Mouse (Mus musculus): ENCODE data around the gene Gfy.
"Not testable (repeated sequence)": the region's sequence is repeated elsewhere in the genome, so short reads cannot be mapped to it uniquely, and the experiment has no call there.

Gene Gfy

DNA sequence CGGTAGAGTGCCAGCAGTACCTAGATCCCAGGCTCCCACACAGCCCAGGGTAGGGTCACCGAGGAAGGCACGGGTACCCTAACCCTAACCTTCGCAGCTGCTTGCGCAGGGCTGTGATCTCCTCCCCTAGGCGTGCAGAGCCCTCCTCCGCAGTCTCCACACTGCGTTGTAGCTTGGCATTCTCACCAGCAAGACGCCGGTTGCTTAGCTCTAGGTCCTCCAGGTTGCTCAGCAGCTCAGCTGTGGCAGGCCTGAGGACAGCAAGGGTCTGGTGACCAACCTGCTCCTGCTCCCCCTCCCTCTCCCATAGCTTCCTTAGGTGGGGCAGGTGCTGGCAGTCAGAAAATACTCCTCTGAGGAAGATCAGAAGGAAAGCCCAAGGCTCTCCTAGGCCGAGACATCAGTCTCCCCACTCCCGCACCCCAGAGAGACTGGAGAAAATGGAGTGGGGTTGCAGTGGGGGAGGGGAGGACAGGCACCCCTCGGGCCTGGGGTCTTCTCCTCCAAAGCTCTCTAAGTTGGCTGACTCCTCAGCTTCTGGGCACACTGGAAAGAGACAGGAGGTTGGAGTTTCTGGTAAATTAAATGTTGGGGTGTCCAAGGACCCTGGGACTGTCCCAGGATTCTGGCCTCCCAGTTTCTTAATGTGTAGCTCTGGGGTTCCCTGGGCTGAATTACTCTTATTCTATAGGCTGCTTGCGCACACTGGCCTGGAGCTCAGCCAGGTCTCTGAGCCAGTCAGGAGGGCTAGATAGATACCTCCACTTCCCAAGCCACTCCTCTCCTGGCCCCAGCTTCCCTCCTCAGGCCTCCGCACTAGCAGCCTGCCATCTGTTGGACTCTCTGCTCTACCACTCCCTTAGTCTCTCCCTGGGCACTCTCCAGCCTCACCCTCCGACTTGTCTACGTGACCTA, 14.8 kb upstream of the Gfy start:
- in situ Hi-C loops (cut with MboI; ENCODE audit: low sequenced_read_pairs): loop anchor here (5.0 kb wide), 1 partner anchor 37 kb away; no protein-coding TSS in a partner anchor

DNA sequence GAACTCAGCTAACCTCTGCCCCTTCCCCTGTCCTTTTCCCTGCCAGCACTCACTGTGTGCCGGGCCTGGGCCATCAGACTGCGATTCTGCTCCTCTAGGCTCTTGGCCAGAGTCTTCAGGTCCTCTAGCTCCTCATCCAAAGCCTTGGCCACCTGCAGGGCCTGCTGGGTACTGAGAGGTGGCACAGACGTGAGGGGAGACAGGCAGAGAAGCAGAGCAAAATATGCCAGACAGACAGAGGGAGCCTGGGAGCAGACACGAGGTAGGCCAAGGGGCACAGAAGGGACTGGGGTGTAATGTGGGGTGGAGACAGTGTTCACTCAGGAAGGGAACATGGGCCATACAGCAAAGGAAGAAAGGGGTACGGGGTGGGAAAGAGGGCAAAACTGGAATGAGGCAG, 14.0 kb upstream of the Gfy start:
- in situ Hi-C loops (cut with MboI; ENCODE audit: low sequenced_read_pairs): loop anchor here (5.0 kb wide), 1 partner anchor 36 kb away; no protein-coding TSS in a partner anchor

GRCm38 (mm10) chr7:45192585-45193310, 13.4 kb upstream of the Gfy start:
- in situ Hi-C loops (cut with MboI; ENCODE audit: low sequenced_read_pairs): loop anchor here (5.0 kb wide), 1 partner anchor 35 kb away; no protein-coding TSS in a partner anchor

DNA sequence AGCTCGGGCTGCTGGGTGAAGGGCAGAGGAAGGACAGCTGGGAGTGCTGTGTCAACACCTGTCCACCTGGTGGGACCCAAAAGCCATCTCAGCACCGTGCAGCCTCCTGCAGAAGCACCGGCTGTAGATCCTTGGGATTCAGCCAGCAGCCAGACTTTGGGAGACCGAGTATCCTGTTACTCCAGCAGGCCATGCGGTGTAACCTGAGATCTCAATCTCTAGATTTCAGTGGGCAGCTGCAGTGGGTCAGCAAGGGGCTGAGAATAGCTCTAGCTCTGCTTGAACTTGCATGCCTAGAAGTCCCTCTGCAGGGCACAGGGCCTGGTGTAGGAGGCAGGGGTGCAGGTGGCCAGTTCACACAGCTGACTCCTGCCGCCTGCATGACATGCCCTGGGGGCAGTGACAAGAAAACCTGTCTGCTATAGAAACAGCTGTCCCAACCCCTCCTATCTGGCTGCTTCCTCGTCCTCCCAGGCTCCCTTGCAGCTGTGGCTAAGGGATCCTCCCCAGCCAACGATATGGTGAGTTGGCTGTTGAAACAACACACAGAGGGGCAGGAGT, 12.5 kb upstream of the Gfy start:
- in situ Hi-C loops (cut with MboI; ENCODE audit: low sequenced_read_pairs): loop anchor here (5.0 kb wide), 1 partner anchor 35 kb away; no protein-coding TSS in a partner anchor

- in situ Hi-C loops (cut with MboI; ENCODE audit: low sequenced_read_pairs): loop anchor here (5.0 kb wide), 1 partner anchor 34 kb away; no protein-coding TSS in a partner anchor
Observed at GRCm38 (mm10) chr7:45191161-45191560, 11.8 kb upstream of the Gfy start.

DNA sequence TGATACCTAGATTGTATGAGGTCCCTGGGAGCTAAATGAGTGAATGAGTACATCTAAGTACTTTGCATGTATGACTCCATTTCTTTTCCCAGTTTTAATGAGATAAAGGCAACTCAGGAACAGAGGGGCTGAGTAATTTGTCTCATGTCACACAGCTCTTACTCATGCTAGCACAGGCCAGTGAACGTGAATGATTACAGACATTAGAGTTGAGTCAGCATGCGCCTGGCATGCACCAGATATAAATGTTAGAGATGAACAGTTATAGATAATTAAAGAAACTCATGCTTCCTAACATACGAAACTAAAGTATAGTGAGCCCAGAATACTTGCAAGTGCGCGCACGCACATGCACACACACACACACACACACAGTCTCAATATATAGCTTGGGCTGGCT, 10.8 kb upstream of the Gfy start:
- in situ Hi-C loops (cut with MboI; ENCODE audit: low sequenced_read_pairs): loop anchor here (5.0 kb wide), 1 partner anchor 33 kb away; no protein-coding TSS in a partner anchor

DNA sequence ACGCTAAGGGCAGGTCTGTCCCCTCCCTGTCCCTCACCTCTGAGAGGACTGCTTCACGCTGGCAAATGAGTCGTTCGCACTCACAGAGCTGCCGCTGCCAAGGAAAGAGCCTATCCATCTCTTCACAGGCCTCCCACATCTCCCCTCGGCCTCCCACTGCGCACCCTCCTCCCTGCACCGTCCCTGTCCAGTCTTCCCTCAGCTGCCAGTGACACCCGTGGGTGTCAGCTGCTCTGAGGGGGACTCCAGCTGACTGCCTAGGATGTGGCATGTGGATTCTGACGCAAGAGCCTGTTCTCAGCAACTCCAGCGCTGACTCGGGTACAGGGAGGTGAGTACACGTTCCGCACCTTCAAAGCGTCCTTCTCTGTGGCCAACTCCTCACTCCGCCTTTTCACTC, 10.2 kb upstream of the Gfy start:
- in situ Hi-C loops (cut with MboI; ENCODE audit: low sequenced_read_pairs): no loop called here

GRCm38 (mm10) chr7:45185921-45186320, 6.6 kb upstream of the Gfy start:
- in situ Hi-C loops (cut with MboI; ENCODE audit: low sequenced_read_pairs): no loop called here

DNA sequence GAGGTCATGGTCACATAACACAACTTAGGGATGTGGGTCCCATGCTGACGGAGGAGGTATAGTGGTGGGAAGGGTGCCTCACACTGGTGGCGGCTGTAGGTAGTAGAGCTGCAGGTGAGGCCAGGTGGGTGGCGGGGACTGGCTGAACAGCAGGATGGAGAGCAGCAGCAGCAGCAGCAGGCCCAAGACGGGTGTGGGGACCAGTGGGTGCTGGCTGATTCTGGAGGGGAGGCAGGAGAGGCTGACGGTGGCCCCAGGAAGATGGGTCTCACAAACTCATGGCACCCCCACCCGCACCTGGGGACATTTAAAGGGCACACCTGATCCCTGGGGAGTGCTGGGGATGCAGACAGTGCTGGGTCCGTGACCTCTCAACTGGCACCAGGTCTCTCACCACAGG, 4.3 kb upstream of the Gfy start:
- in situ Hi-C loops (cut with MboI; ENCODE audit: low sequenced_read_pairs): no loop called here

DNA sequence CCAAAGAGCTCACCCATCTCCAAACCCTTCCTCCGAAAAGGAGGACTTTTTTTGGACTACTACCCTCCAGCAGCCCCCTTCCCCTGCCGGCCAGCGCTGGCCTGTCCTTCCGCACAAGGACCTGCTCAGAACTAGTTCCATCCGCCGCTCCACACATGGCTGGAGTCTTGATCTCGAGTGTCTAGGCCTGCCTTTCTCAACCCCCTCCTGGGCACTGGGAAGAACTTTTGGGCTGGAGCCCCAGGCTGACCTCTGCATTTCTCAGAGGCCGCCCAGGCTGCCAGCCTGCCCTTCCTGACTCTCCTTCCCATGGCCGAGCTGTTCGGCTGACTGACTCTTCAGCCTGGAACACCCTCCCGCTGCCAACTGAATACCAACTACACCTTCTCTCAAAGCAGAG, 3.2 kb upstream of the Gfy start:
- in situ Hi-C loops (cut with MboI; ENCODE audit: low sequenced_read_pairs): no loop called here

GRCm38 (mm10) chr7:45182199-45182601, 2.8 kb upstream of the Gfy start:
- in situ Hi-C loops (cut with MboI; ENCODE audit: low sequenced_read_pairs): no loop called here

DNA sequence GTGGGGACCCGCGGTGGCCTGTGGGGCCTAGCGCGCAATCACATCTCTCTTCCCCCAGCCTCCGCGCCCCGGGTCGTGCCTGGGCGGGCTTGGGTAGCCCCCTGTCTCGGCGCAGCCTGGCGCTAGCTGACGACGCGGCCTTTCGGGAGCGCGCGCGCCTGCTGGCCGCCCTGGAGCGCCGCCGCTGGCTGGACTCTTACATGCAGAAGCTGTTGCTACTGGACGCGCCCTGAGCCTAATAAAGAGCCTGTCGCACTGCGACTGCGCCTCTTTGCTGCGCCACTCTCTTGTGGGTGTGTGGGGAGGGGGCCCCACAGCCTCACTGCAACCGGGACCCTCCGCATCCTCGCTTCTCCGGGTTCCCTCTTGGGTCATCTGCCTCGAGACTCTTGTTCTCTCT, 2.2 kb upstream of the Gfy start:
- in situ Hi-C loops (cut with MboI; ENCODE audit: low sequenced_read_pairs): no loop called here

- in situ Hi-C loops (cut with MboI; ENCODE audit: low sequenced_read_pairs): no loop called here
Observed at GRCm38 (mm10) chr7:45180896-45181477, 1.6 kb upstream of the Gfy start, which contains the start of gene Pth2. Pth2 (plus strand) TSS chr7:45180995.

- in situ Hi-C loops (cut with MboI; ENCODE audit: low sequenced_read_pairs): no loop called here
Observed at GRCm38 (mm10) chr7:45178550-45178949, 819 bp downstream of the Gfy start.

- in situ Hi-C loops (cut with MboI; ENCODE audit: low sequenced_read_pairs): no loop called here
Observed at GRCm38 (mm10) chr7:45176356-45176755, 3.0 kb downstream of the Gfy start.

GRCm38 (mm10) chr7:45175929-45176328, 3.4 kb downstream of the Gfy start:
- in situ Hi-C loops (cut with MboI; ENCODE audit: low sequenced_read_pairs): no loop called here

DNA sequence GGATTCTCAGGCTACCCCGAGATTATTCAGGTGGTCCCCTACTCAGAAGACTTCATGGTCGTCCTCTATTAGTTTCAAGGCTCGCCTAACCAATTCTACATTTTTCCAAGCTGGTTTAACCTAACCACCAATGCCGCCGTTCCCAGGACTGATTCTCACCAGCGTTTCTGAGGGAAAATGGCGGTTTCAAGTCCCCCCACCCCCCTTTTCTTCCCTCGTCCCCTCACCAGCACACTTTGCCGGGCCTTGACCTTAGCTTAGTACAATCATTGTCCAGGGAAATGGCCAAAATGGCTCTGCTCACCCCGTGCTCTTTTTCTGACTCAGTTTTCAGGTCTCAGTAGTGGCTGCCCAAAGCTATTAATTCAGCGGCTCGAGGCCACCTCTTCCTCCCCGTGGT, 4.0 kb downstream of the Gfy start:
- in situ Hi-C loops (cut with MboI; ENCODE audit: low sequenced_read_pairs): no loop called here

DNA sequence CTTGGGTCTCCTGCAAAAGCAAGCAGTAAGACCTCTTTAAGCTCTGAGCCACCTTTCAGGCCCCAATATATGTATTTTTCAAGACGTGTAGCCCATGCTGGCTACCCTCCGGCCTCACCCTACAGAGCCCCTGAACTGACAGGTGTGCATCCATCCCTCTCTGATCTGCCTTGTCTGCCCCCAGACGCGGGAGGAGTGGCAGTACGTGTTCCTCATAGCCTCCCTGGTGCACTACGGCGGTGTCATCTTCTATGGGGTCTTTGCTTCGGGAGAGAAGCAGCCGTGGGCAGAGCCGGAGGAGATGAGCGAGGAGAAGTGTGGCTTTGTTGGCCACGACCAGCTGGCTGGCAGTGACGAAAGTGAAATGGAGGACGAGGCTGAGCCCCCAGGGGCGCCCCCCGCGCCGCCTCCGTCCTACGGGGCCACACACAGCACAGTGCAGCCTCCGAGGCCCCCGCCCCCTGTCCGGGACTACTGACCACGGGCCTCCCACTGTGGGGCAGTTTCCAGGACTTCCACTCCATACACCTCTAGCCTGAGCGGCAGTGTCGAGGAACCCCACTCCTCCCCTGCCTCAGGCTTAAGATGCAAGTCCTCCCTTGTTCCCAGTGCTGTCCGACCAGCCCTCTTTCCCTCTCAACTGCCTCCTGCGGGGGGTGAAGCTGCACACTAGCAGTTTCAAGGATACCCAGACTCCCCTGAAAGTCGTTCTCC, 4.6 kb downstream of the Gfy start:
- in situ Hi-C loops (cut with MboI; ENCODE audit: low sequenced_read_pairs): no loop called here

DNA sequence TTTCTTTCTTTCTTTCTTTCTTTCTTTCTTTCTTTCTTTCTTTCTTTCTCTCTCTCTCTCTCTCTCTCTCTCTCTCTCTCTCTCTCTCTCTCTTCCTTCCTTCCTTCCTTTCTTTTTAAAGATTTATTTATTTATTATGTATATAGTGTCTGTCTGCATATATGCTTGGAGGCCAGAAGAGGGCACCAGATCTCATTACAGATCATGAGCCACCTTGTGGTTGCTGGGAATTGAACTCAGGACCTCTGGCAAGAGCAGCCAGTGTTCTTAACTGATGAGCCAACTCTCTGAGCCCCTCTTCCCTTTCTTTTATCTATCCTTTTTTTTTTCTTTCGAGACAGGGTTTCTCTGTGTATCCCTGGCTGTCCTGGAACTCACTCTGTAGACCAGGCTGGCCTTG, 5.6 kb downstream of the Gfy start:
- in situ Hi-C loops (cut with MboI; ENCODE audit: low sequenced_read_pairs): not testable (repeated sequence)

DNA sequence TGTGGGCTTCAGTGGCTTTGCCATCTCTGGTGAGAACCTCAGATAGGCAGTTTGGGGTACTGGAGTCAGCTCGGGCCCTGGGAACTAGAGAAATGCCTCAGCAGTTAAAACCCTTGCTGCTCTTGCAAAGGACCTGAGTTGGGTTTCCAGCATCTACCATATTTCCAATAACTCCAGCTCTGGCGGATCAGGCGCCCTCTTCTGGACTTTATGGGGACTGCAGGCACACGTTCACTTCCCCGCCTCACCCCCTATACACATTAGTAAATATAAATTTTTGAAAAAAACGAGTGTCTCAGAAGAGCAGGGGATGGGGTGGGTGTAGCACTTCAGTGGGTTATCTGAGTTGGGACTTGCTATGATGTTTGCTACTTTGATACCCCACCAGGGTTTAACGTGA, 6.4 kb downstream of the Gfy start:
- in situ Hi-C loops (cut with MboI; ENCODE audit: low sequenced_read_pairs): no loop called here

Measured in CH12F3 (cell line).